Mouse (Mus musculus) erythroblast, embryonic 14.5 days (primary cell): ENCODE data around the gene Gpr33. TPM values are rescaled to one million over a fixed set of nuclear protein-coding genes. Genes with fewer than 3 reads are reported as not detected.

ENCODE experiments used
- H3K27me3 ChIP-seq: 2 replicates; pipeline ENCODE4 v1.6.1; 2012; ENCODE audit warnings: inconsistent platforms; ENCODE audit not compliant: control insufficient read depth
- H3K36me3 ChIP-seq: 2 replicates; pipeline ENCODE4 v1.6.1; 2012; ENCODE audit warnings: mild to moderate bottlenecking, inconsistent platforms; ENCODE audit not compliant: control insufficient read depth
- H3K4me1 ChIP-seq: 2 replicates; pipeline ENCODE4 v1.6.1; 2012; ENCODE audit warnings: inconsistent platforms; ENCODE audit not compliant: control insufficient read depth
- H3K4me3 ChIP-seq: replicated peaks from 2 replicates; pipeline ENCODE3; 2012; ENCODE audit warnings: moderate library complexity, mild to moderate bottlenecking, inconsistent platforms
- H3K9me3 ChIP-seq: 2 replicates; pipeline ENCODE4 v1.6.1; 2012; ENCODE audit warnings: low read length, inconsistent platforms, mixed read lengths; ENCODE audit not compliant: control insufficient read depth
- GATA1 ChIP-seq: IDR thresholded peaks from 2 replicates; pipeline ENCODE4 v1.6.1; 2012; ENCODE audit warnings: low read length, inconsistent platforms, mixed read lengths
- TAL1 ChIP-seq: IDR thresholded peaks from 3 replicates; pipeline ENCODE4 v1.6.1; 2012; ENCODE audit warnings: low read length, inconsistent platforms, mixed read lengths
- polyA plus RNA-seq: library from polyadenylated mRNA; stranded (reverse); fragments of >175 nt; gene quantifications from 2 replicates; pipeline ENCODE4 v1.2.3, GENCODE M21; 2012

The Gpr33 gene
- polyA plus RNA-seq, 1 experiment = not detected

GRCm38 (mm10) chr12:51995738-51996536 is 31.9 kb downstream of the Gpr33 start:
- Histone ChIP-seq H3K4me1 (peaks cover 17% of the 10 kb centered on the region), H3K36me3 (peaks cover 42% of the 10 kb centered on the region), H3K4me3 (no peak overlapping the region), H3K27me3 (no peaks in the 10 kb centered on the region), H3K9me3 (no peaks in the 10 kb centered on the region)
- TF ChIP-seq TAL1 (no peak), GATA1 (no peak)

GRCm38 (mm10) chr12:51990629-51991028 is 37.2 kb downstream of the Gpr33 start:
- Histone ChIP-seq H3K9me3 (no peaks in the 10 kb centered on the region), H3K4me3 (no peak overlapping the region), H3K27me3 (no peaks in the 10 kb centered on the region), H3K36me3 (peaks cover 17% of the 10 kb centered on the region), H3K4me1 (no peaks in the 10 kb centered on the region)
- TF ChIP-seq TAL1 = no peak

GRCm38 (mm10) chr12:51988536-51988935 is 39.3 kb downstream of the Gpr33 start:
- Histone ChIP-seq H3K9me3 (no peaks in the 10 kb centered on the region), H3K4me1 (no peaks in the 10 kb centered on the region), H3K36me3 (peaks cover under 1% of the 10 kb centered on the region), H3K4me3 (no peak overlapping the region), H3K27me3 (0 out of 2 replicates have a peak, but pooled peaks cover 2% of the 10 kb centered on the region)
- TF ChIP-seq GATA1 = no peak
- TF ChIP-seq TAL1 = no peak

GRCm38 (mm10) chr12:51985826-51986225 is 42.0 kb downstream of the Gpr33 start:
- no peaks in the 10 kb centered on the region for H3K4me1 ChIP-seq
- no peak overlapping the region for H3K4me3 ChIP-seq
- no peaks in the 10 kb centered on the region for H3K36me3 ChIP-seq
- no peaks in the 10 kb centered on the region for H3K9me3 ChIP-seq
- H3K27me3 ChIP-seq = 0 out of 2 replicates have a peak, but pooled peaks cover 2% of the 10 kb centered on the region
- TF ChIP-seq GATA1 (no peak), TAL1 (no peak)

- H3K4me3 ChIP-seq = no peak overlapping the region
- H3K9me3 ChIP-seq = no peaks in the 10 kb centered on the region
- no peaks in the 10 kb centered on the region for H3K4me1 ChIP-seq
- no peaks in the 10 kb centered on the region for H3K36me3 ChIP-seq
- 0 out of 2 replicates have a peak, but pooled peaks cover 2% of the 10 kb centered on the region for H3K27me3 ChIP-seq
- no peak for TF ChIP-seq GATA1
- no peak for TF ChIP-seq TAL1
Observed at GRCm38 (mm10) chr12:51985163-51985748, 42.6 kb downstream of the Gpr33 start.

GRCm38 (mm10) chr12:51983625-51984024 is 44.2 kb downstream of the Gpr33 start:
- Histone ChIP-seq H3K4me3 (no peak overlapping the region), H3K4me1 (no peaks in the 10 kb centered on the region), H3K9me3 (no peaks in the 10 kb centered on the region), H3K36me3 (no peaks in the 10 kb centered on the region), H3K27me3 (0 out of 2 replicates have a peak, but pooled peaks cover 2% of the 10 kb centered on the region)
- TF ChIP-seq TAL1 (no peak), GATA1 (no peak)

GRCm38 (mm10) chr12:51976531-51976930 is 51.3 kb downstream of the Gpr33 start:
- Histone ChIP-seq H3K4me1 (peaks cover 6% of the 10 kb centered on the region), H3K27me3 (no peaks in the 10 kb centered on the region), H3K4me3 (no peak overlapping the region), H3K9me3 (peaks cover 7% of the 10 kb centered on the region), H3K36me3 (peaks cover 3% of the 10 kb centered on the region; the same call in 1 of the 2 replicates)
- TF ChIP-seq GATA1 (no peak), TAL1 (no peak)

GRCm38 (mm10) chr12:51974381-51974780 is 53.5 kb downstream of the Gpr33 start:
- H3K27me3 ChIP-seq = no peaks in the 10 kb centered on the region
- H3K9me3 ChIP-seq = peaks cover 7% of the 10 kb centered on the region
- peaks cover 3% of the 10 kb centered on the region; the same call in 1 of the 2 replicates for H3K36me3 ChIP-seq
- H3K4me3 ChIP-seq = no peak overlapping the region
- H3K4me1 ChIP-seq = peaks cover 17% of the 10 kb centered on the region
- TF ChIP-seq GATA1 = no peak
- TF ChIP-seq TAL1 = no peak

Other genes starting within 250 kb of the Gpr33 start
- gene Hectd1, start 198.5 kb downstream of the Gpr33 start, polyA plus RNA-seq = 0.40 and 0.52 TPM in 2 replicates
- gene Heatr5a, start 56.7 kb downstream of the Gpr33 start, polyA plus RNA-seq = 0.07 and 0.20 TPM in 2 replicates
- 0.11 and 0.52 TPM in 2 replicates for gene Dtd2, start 21.6 kb downstream of the Gpr33 start, polyA plus RNA-seq
- gene Nubpl, start 69.7 kb upstream of the Gpr33 start, polyA plus RNA-seq = 0.38 and 0.46 TPM in 2 replicates